Mouse (Mus musculus) heart, embryonic 13.5 days (tissue): ENCODE data around the gene Fggy. TPM values are rescaled to one million over a fixed set of nuclear protein-coding genes. Genes with fewer than 3 reads are reported as not detected.
A peak's percentile ranks its signal among the peaks of the same experiment; 100 is the strongest.

Source experiments
- ATAC-seq: fragments of 200-750 bp; cut with Nextera tagmentation; 2 replicates; pipeline ENCODE4 v1.8.0; 2017; ENCODE audit warnings: moderate TSS enrichment; ENCODE audit not compliant: insufficient number of reproducible peaks, low FRiP score, low TSS enrichment; ENCODE audit errors: extremely low read depth
- H3K27ac ChIP-seq: fragments of 300-500 bp; sonication (generic); replicated peaks from 2 replicates; pipeline ENCODE4 v1.5.1; 2015; ENCODE audit warnings: moderate library complexity, mild to moderate bottlenecking, inconsistent platforms
- H3K27me3 ChIP-seq: fragments of 300-500 bp; sonication (generic); replicated peaks from 2 replicates; pipeline ENCODE4 v1.6.1; 2015; ENCODE audit warnings: mild to moderate bottlenecking, inconsistent platforms
- H3K36me3 ChIP-seq: fragments of 300-500 bp; sonication (generic); 2 replicates; pipeline ENCODE4 v1.6.1; 2015; ENCODE audit warnings: mild to moderate bottlenecking, inconsistent platforms
- H3K4me1 ChIP-seq: fragments of 300-500 bp; sonication (generic); 2 replicates; pipeline ENCODE4 v1.6.1; 2015; ENCODE audit warnings: inconsistent platforms
- H3K4me2 ChIP-seq: fragments of 300-500 bp; sonication (generic); 2 replicates; pipeline ENCODE4 v1.6.1; 2015; ENCODE audit warnings: inconsistent platforms, mild to moderate bottlenecking, moderate library complexity
- H3K4me3 ChIP-seq: fragments of 300-500 bp; sonication (generic); 2 replicates; pipeline ENCODE4 v1.5.1; 2015; ENCODE audit warnings: moderate library complexity, mild to moderate bottlenecking, inconsistent platforms
- H3K9ac ChIP-seq: fragments of 300-500 bp; sonication (generic); 2 replicates; pipeline ENCODE4 v1.6.1; 2015; ENCODE audit warnings: inconsistent platforms, mild to moderate bottlenecking, moderate library complexity
- H3K9me3 ChIP-seq: fragments of 300-500 bp; sonication (generic); 2 replicates; pipeline ENCODE4 v1.6.1; 2016; ENCODE audit warnings: inconsistent platforms
- WGBS: fragments of 180-500 bp; shearing (Covaris S2); methylation state at CpG from one replicate; pipeline ENCODE4 v1.1.7; 2015; ENCODE audit warnings: mixed read lengths; 5-methylcytosine and 5-hydroxymethylcytosine counted together
- polyA plus RNA-seq: library from polyadenylated mRNA; unstranded; fragments of >200 nt; fragmentation: Nextera tagmentation; extraction: Ambion mirVana; gene quantifications from 2 replicates; pipeline ENCODE4 v1.2.1, GENCODE M21; 2015

The Fggy gene
- polyA plus RNA-seq, 1 experiment from 2014 or later: 4.2 TPM

DNA sequence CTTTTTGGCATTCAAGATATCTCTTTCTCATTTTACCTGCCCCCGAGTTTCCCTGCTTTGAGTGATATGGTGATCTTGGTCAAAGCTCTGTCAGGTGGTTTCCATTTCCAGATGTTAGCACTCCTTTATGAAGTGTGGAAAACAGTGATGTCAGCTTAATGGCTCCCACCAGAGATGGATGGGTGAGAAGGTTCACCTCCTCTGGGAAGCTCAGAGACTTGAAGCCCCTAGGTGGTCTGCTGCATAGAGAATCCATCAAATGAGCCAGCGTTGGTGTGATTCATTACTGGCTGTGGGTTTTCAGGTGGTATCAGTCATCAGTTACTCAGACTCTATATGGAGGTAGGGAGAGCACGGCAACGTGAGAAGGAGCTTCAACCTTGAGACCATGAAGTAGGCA is 44.5 kb downstream of the Fggy start:
- Histone ChIP-seq H3K9ac (no peak overlapping the region), H3K27ac (no peak overlapping the region), H3K4me1 (no peaks in the 10 kb centered on the region), H3K9me3 (no peaks in the 10 kb centered on the region), H3K4me2 (no peak overlapping the region), H3K4me3 (no peak overlapping the region), H3K36me3 (no peaks in the 10 kb centered on the region), H3K27me3 (no peaks in the 10 kb centered on the region)
- WGBS: 66% methylated on average over 4 of the region's 4 CpGs
- no peak for ATAC-seq

DNA sequence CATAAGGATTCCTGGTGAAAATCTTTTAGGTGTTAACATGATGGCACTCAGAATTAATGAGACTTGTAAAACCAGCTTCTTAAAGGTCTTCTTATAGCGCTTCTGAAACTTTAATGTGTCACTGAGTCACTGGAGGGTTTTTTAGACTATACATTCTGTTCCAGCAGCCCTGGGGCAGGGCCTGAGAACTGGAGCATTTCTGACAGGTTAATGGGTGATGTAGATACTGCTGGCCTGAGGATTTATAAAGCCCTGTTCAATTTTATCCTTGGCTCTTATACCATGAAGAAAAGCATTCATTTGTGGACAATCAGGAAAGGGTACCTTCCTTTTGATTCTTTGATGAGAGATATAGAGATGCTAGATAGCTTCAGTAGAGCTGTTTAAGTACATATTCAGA is 45.9 kb downstream of the Fggy start:
- no peak for ATAC-seq
- Histone ChIP-seq H3K4me2 (no peak overlapping the region), H3K36me3 (no peaks in the 10 kb centered on the region), H3K4me3 (no peak overlapping the region), H3K9ac (no peak overlapping the region), H3K27ac (no peak overlapping the region), H3K27me3 (no peaks in the 10 kb centered on the region), H3K9me3 (no peaks in the 10 kb centered on the region), H3K4me1 (no peaks in the 10 kb centered on the region)
- 59% methylated on average over 1 of the region's 1 CpGs for WGBS

DNA sequence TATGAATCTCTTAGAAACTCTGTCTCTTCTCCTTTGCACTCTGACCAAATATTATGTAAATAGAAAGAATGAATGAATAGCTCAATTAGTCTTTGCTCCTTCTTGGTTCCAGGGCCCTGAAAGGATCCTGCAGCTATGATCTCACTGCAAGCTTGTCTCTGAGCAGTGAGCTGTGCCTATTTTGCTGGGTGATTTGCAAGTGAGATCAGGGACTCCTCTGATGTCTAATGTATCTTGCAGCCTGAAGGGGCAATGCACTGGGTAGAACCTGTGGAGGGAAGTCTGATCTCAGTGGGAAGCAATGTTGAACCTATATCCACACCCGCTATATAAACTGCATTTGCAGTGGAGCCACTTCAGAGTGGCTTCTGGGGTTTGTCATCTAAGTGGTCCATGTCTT is 53.4 kb downstream of the Fggy start:
- WGBS: 76% methylated on average over 1 of the region's 1 CpGs
- H3K27ac ChIP-seq: no peak overlapping the region
- no peak overlapping the region for H3K4me2 ChIP-seq
- H3K27me3 ChIP-seq: no peaks in the 10 kb centered on the region
- no peaks in the 10 kb centered on the region for H3K9me3 ChIP-seq
- no peak for ATAC-seq
- H3K4me3 ChIP-seq: no peak overlapping the region
- 0 out of 2 replicates have a peak, but pooled peaks cover 5% of the 10 kb centered on the region for H3K4me1 ChIP-seq
- H3K9ac ChIP-seq: no peak overlapping the region
- no peaks in the 10 kb centered on the region for H3K36me3 ChIP-seq

DNA sequence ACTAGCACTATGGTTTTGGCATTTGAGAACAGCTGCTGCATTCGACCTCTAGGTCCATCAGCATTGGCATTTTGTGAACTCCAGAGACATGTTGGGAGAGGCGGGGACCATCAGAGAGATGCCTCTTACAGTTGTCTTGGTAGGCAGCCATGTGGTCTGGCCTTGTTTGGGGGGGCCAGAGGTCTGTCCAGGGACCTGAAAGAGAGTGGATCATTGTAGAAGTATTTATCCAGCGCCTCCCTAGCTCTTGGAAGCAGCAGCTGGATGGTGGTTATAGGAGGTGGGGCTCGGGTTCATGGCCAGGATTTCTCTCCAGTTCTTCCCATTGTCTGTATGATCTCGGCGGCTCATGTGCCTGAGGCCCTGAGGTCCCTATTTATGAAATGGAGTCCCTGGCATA is 54.1 kb downstream of the Fggy start:
- 82% methylated on average over 6 of the region's 6 CpGs for WGBS
- H3K4me2 ChIP-seq: no peak overlapping the region
- H3K9ac ChIP-seq: no peak overlapping the region
- H3K4me1 ChIP-seq: 0 out of 2 replicates have a peak, but pooled peaks cover 5% of the 10 kb centered on the region
- no peaks in the 10 kb centered on the region for H3K9me3 ChIP-seq
- H3K27me3 ChIP-seq: no peaks in the 10 kb centered on the region
- ATAC-seq: no peak
- H3K4me3 ChIP-seq: no peak overlapping the region
- H3K36me3 ChIP-seq: no peaks in the 10 kb centered on the region
- H3K27ac ChIP-seq: no peak overlapping the region

DNA sequence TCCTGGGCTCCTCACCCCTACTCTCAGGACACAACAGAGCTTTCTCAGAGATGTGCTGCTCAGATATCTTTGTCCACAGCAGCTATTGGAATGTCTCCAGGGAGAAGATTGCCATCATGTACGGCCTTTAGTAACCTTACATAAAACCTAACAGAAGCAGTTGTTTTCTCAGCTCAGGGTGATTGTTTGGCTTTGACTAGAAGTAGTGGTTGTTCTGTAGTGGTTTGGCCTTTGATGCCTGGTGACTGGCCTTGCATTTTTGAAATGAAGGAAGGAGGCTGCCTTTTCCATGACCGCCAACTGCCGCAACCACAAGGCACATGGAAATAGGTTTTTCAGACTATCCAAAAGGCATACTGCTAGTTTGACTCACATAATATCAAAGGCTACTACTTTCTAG is 63.7 kb downstream of the Fggy start:
- Histone ChIP-seq H3K4me2 (no peak overlapping the region), H3K9me3 (no peaks in the 10 kb centered on the region), H3K9ac (no peak overlapping the region), H3K27ac (no peak overlapping the region), H3K4me1 (0 out of 2 replicates have a peak, but pooled peaks cover 4% of the 10 kb centered on the region), H3K4me3 (no peak overlapping the region), H3K27me3 (no peaks in the 10 kb centered on the region), H3K36me3 (no peaks in the 10 kb centered on the region)
- 80% methylated on average over 3 of the region's 3 CpGs for WGBS
- no peak for ATAC-seq

- WGBS: 68% methylated on average over 3 of the region's 3 CpGs
- Histone ChIP-seq H3K27me3 (no peaks in the 10 kb centered on the region), H3K36me3 (no peaks in the 10 kb centered on the region), H3K4me3 (no peak overlapping the region), H3K9ac (no peak overlapping the region), H3K27ac (no peak overlapping the region), H3K9me3 (no peaks in the 10 kb centered on the region), H3K4me1 (no peaks in the 10 kb centered on the region), H3K4me2 (no peak overlapping the region)
- no peak for ATAC-seq
These were observed 67.4 kb downstream of the Fggy start for GRCm38 (mm10) chr4:95624696-95625095.

GRCm38 (mm10) chr4:95625651-95626050 is 68.3 kb downstream of the Fggy start:
- H3K27me3 ChIP-seq: no peaks in the 10 kb centered on the region
- 61% methylated on average over 4 of the region's 4 CpGs for WGBS
- no peak overlapping the region for H3K4me2 ChIP-seq
- H3K36me3 ChIP-seq: no peaks in the 10 kb centered on the region
- no peak overlapping the region for H3K4me3 ChIP-seq
- no peak overlapping the region for H3K27ac ChIP-seq
- H3K9ac ChIP-seq: no peak overlapping the region
- H3K9me3 ChIP-seq: no peaks in the 10 kb centered on the region
- H3K4me1 ChIP-seq: no peaks in the 10 kb centered on the region
- ATAC-seq: no peak

DNA sequence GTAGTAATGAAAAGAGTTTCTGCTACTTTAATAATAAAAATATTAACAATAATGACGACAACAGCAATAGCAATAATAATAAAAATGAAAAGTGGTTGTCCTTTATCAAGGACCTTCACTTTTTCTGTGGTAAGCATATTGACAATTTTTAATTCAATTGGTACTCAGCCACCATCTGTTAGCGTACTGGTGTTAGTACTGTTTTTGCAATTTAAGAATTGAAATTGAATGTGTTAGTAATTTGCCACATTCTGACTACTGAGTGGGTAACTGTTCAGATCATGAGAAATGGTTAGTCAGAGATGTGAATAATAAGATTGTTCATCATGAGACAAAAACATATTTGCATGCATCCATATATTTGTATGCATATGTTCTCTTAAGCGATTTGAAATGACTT is 68.9 kb downstream of the Fggy start:
- Histone ChIP-seq H3K9ac (no peak overlapping the region), H3K4me1 (no peaks in the 10 kb centered on the region), H3K9me3 (no peaks in the 10 kb centered on the region), H3K4me2 (no peak overlapping the region), H3K36me3 (no peaks in the 10 kb centered on the region), H3K27ac (no peak overlapping the region), H3K27me3 (no peaks in the 10 kb centered on the region), H3K4me3 (no peak overlapping the region)
- no peak for ATAC-seq
- WGBS: 88% methylated on average over 3 of the region's 3 CpGs

DNA sequence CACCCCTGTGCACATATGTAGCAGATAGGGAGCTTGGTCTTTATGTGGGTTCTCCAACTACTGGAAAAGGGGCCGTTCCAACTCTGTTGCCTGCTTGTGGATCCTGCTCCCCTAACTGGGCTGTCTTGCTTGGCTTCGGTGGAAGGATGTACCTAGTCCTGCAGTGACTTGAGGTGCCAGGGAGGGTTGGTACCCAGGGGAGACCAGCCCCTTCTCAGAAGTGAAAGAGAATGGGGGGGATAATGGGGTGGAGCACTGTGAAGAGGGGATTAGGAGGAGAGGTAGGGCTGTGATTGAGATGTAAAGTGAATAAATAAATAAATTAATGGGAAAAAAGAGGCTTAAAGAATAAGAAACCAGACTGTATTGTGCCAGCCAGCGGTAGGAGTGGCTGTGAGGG is 77.6 kb downstream of the Fggy start:
- WGBS: 81% methylated on average over 3 of the region's 3 CpGs
- no peak overlapping the region for H3K4me2 ChIP-seq
- H3K36me3 ChIP-seq: no peaks in the 10 kb centered on the region
- ATAC-seq: no peak
- no peak overlapping the region for H3K4me3 ChIP-seq
- H3K9ac ChIP-seq: no peak overlapping the region
- H3K27me3 ChIP-seq: no peaks in the 10 kb centered on the region
- H3K4me1 ChIP-seq: peaks cover 20% of the 10 kb centered on the region
- H3K27ac ChIP-seq: no peak overlapping the region
- no peaks in the 10 kb centered on the region for H3K9me3 ChIP-seq

- peak overlapping the region; percentile 37 for H3K4me2 ChIP-seq
- no peaks in the 10 kb centered on the region for H3K27me3 ChIP-seq
- H3K4me1 ChIP-seq: peaks cover 20% of the 10 kb centered on the region
- H3K9ac ChIP-seq: no peak overlapping the region; the same call in 1 of the 2 replicates
- H3K36me3 ChIP-seq: no peaks in the 10 kb centered on the region
- H3K9me3 ChIP-seq: no peaks in the 10 kb centered on the region
- ATAC-seq: no peak
- WGBS: 52% methylated on average over 7 of the region's 7 CpGs
- no peak overlapping the region for H3K4me3 ChIP-seq
- peak overlapping the region; percentile 83 for H3K27ac ChIP-seq
These were observed 79.8 kb downstream of the Fggy start for GRCm38 (mm10) chr4:95636937-95637749.

DNA sequence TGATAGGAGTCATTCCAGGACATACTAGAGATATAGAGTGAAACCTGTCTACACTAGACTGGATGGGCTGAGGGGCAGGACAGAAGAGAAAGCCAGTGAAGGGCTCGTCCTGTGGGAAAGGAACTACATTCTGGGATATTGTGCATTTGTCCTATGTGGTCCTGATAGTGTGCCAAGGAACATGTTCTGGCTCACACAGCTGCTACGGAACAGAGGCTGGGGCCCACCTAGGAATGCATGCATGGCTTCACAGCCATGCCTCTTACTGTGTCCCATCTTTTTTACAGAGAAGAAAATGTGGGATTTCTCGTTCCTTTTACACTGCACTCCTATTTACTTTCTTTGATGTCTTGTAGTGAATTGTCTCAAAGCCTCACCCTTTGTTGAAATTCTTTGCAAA is 80.8 kb downstream of the Fggy start:
- 48% methylated on average over 3 of the region's 3 CpGs for WGBS
- no peaks in the 10 kb centered on the region for H3K9me3 ChIP-seq
- ATAC-seq: no peak
- peak overlapping the region; percentile 83 for H3K27ac ChIP-seq
- no peak overlapping the region for H3K4me3 ChIP-seq
- no peaks in the 10 kb centered on the region for H3K36me3 ChIP-seq
- no peak overlapping the region for H3K9ac ChIP-seq
- no peak overlapping the region for H3K4me2 ChIP-seq
- H3K4me1 ChIP-seq: peaks cover 20% of the 10 kb centered on the region
- H3K27me3 ChIP-seq: no peaks in the 10 kb centered on the region

GRCm38 (mm10) chr4:95640831-95641230 is 83.5 kb downstream of the Fggy start:
- no peaks in the 10 kb centered on the region for H3K36me3 ChIP-seq
- H3K9ac ChIP-seq: no peak overlapping the region
- H3K4me2 ChIP-seq: no peak overlapping the region
- 37% methylated on average over 1 of the region's 1 CpGs for WGBS
- no peaks in the 10 kb centered on the region for H3K27me3 ChIP-seq
- no peak for ATAC-seq
- peaks cover 20% of the 10 kb centered on the region for H3K4me1 ChIP-seq
- H3K27ac ChIP-seq: no peak overlapping the region
- no peaks in the 10 kb centered on the region for H3K9me3 ChIP-seq
- no peak overlapping the region for H3K4me3 ChIP-seq
